Mouse (Mus musculus) ovary, postnatal 10 days (tissue): Measurements from ENCODE around the gene Pbx2.

ENCODE experiments used
- DNase-seq: peaks from one replicate; pipeline ENCODE4 v3.0.0; 2022; ENCODE audit warnings: low spot score

The Pbx2 gene

GRCm38 (mm10) chr17:34629796-34630603 lies 38.9 kb downstream of the Pbx2 start:
- DNase-seq, result no peak

GRCm38 (mm10) chr17:34630761-34631301 lies 39.8 kb downstream of the Pbx2 start:
- DNase-seq, result no peak

GRCm38 (mm10) chr17:34631647-34632046 lies 40.6 kb downstream of the Pbx2 start:
- DNase-seq, result no peak

- peak; percentile 63 for DNase-seq
Measured at GRCm38 (mm10) chr17:34632261-34632691, 41.2 kb downstream of the Pbx2 start.

GRCm38 (mm10) chr17:34635671-34636070 lies 44.6 kb downstream of the Pbx2 start:
- DNase-seq, result no peak

GRCm38 (mm10) chr17:34637459-34637858 lies 46.4 kb downstream of the Pbx2 start:
- no peak for DNase-seq

- DNase-seq, result no peak
Measured at GRCm38 (mm10) chr17:34639461-34640255, 48.6 kb downstream of the Pbx2 start.

- DNase-seq, result no peak
Measured at GRCm38 (mm10) chr17:34640778-34641601, 49.9 kb downstream of the Pbx2 start.

- DNase-seq, result no peak
Measured at GRCm38 (mm10) chr17:34641945-34642344, 50.9 kb downstream of the Pbx2 start.

- DNase-seq, result no peak
Measured at GRCm38 (mm10) chr17:34643379-34643778, 52.3 kb downstream of the Pbx2 start.

- DNase-seq, result no peak
Measured at GRCm38 (mm10) chr17:34643944-34644343, 52.9 kb downstream of the Pbx2 start.

- DNase-seq, result peak; percentile 90
Measured at GRCm38 (mm10) chr17:34644608-34645007, 53.5 kb downstream of the Pbx2 start, which contains the start of gene Fkbpl. Fkbpl (plus strand) TSS chr17:34644764.

GRCm38 (mm10) chr17:34645256-34645829 lies 54.3 kb downstream of the Pbx2 start:
- no peak for DNase-seq

GRCm38 (mm10) chr17:34645831-34646511 lies 54.9 kb downstream of the Pbx2 start:
- DNase-seq, result no peak
